Mouse (Mus musculus) CH12.LX (cell line): ENCODE data around the gene Slc2a3. TPM values are rescaled to one million over a fixed set of nuclear protein-coding genes. Genes with fewer than 3 reads are reported as not detected.

Experiments used
- DNase-seq: peaks from one replicate; pipeline ENCODE4 v3.0.0-alpha.2; 2013; ENCODE audit errors: extremely low read depth
- H3K27ac ChIP-seq: 2 replicates; pipeline ENCODE4 v1.5.1; 2012; ENCODE audit warnings: low read depth, mild to moderate bottlenecking, control low read depth, moderate library complexity; ENCODE audit not compliant: insufficient read depth
- H3K27me3 ChIP-seq: replicated peaks from 2 replicates; pipeline ENCODE3; 2012; ENCODE audit warnings: inconsistent platforms
- H3K36me3 ChIP-seq, 2 experiments: replicated peaks in 1 of 2; 2 replicates each; pipeline versions ENCODE3 to v1.6.1; 2012; ENCODE audit warnings: inconsistent platforms in 1 of 2, low read length in 1 of 2, mild to moderate bottlenecking in 1 of 2, mixed read lengths in 1 of 2, moderate library complexity in 1 of 2; ENCODE audit not compliant: control insufficient read depth in 1 of 2, insufficient read depth in 1 of 2
- H3K4me1 ChIP-seq, 2 experiments: 2 replicates each; pipeline ENCODE4 v1.6.1; 2012; ENCODE audit warnings: inconsistent platforms in 1 of 2, moderate library complexity in 1 of 2; ENCODE audit not compliant: insufficient read depth in 2 of 2, control insufficient read depth in 1 of 2
- H3K4me2 ChIP-seq: 2 replicates; pipeline ENCODE4 v1.6.1; 2012; ENCODE audit warnings: low read depth, mild to moderate bottlenecking, control low read depth; ENCODE audit not compliant: poor library complexity, insufficient read depth, severe bottlenecking
- H3K4me3 ChIP-seq, 3 experiments: fragments of 150-350 bp in 1 of 3; sonication (generic) in 1 of 3; replicated peaks in 1 of 3; 2 replicates each; pipeline versions ENCODE3 to v1.5.1; 2011 to 2012; ENCODE audit warnings: low read depth in 2 of 3, low read length in 2 of 3, mild to moderate bottlenecking in 2 of 3, moderate library complexity in 2 of 3, control low read depth in 1 of 3, improper control_type of control experiment in 1 of 3, inconsistent platforms in 1 of 3, mixed read lengths in 1 of 3; ENCODE audit not compliant: poor library complexity in 1 of 3
- H3K79me2 ChIP-seq: replicated peaks from 2 replicates; pipeline ENCODE4 v1.6.1; 2012; ENCODE audit warnings: mild to moderate bottlenecking, moderate library complexity; ENCODE audit not compliant: control insufficient read depth, poor library complexity, insufficient read depth, severe bottlenecking; ENCODE audit errors: extremely low read depth
- H3K9ac ChIP-seq: 2 replicates; pipeline ENCODE4 v1.6.1; 2012; ENCODE audit warnings: low read depth, mild to moderate bottlenecking, control low read depth, moderate library complexity; ENCODE audit not compliant: insufficient read depth
- H3K9me3 ChIP-seq: replicated peaks from 2 replicates; pipeline ENCODE3; 2012; ENCODE audit warnings: low read length, inconsistent platforms, mixed read lengths
- BHLHE40 ChIP-seq: IDR thresholded peaks from 2 replicates; pipeline ENCODE4 v1.6.1; 2011; ENCODE audit warnings: mild to moderate bottlenecking, low read depth, low read length, improper control_type of control experiment
- CHD2 ChIP-seq: IDR thresholded peaks from 2 replicates; pipeline ENCODE4 v1.6.1; 2011; ENCODE audit warnings: low read length, improper control_type of control experiment
- ELF1 ChIP-seq: IDR thresholded peaks from 2 replicates; pipeline ENCODE4 v1.6.1; 2014; ENCODE audit warnings: low read depth, mild to moderate bottlenecking, inconsistent platforms, low read length, improper control_type of control experiment
- GABPA ChIP-seq: IDR thresholded peaks from 2 replicates; pipeline ENCODE4 v1.6.1; 2012; ENCODE audit warnings: low read depth, low read length, improper control_type of control experiment, inconsistent platforms; ENCODE audit not compliant: insufficient replicate concordance
- JUN ChIP-seq: IDR thresholded peaks from 2 replicates; pipeline ENCODE4 v1.6.1; 2011; ENCODE audit warnings: low read depth, mild to moderate bottlenecking, low read length, improper control_type of control experiment, moderate library complexity; ENCODE audit not compliant: insufficient read depth
- JUND ChIP-seq: conservative IDR thresholded peaks from 2 replicates; pipeline ENCODE4 v1.6.1; 2011; ENCODE audit warnings: low read depth, low read length, improper control_type of control experiment
- KAT2A ChIP-seq: IDR thresholded peaks from 2 replicates; pipeline ENCODE4 v1.6.1; 2012; ENCODE audit warnings: low read length, improper control_type of control experiment, inconsistent platforms; ENCODE audit not compliant: insufficient replicate concordance
- MAX ChIP-seq: IDR thresholded peaks from 2 replicates; pipeline ENCODE4 v1.6.1; 2011; ENCODE audit warnings: low read length, improper control_type of control experiment
- MAZ ChIP-seq: IDR thresholded peaks from 2 replicates; pipeline ENCODE4 v1.6.1; 2012; ENCODE audit warnings: low read depth, mild to moderate bottlenecking, inconsistent platforms, low read length, improper control_type of control experiment, moderate library complexity
- MYC ChIP-seq: IDR thresholded peaks from 2 replicates; pipeline ENCODE4 v1.6.1; 2011; ENCODE audit warnings: low read depth, mild to moderate bottlenecking, improper control_type of control experiment, low read length
- NELFE ChIP-seq: IDR thresholded peaks from 2 replicates; pipeline ENCODE4 v1.6.1; 2011; ENCODE audit warnings: low read depth, low read length, improper control_type of control experiment
- NRF1 ChIP-seq: IDR thresholded peaks from 2 replicates; pipeline ENCODE4 v1.6.1; 2014; ENCODE audit warnings: low read depth, mild to moderate bottlenecking, inconsistent platforms, low read length, improper control_type of control experiment, moderate library complexity
- PAX5 ChIP-seq: IDR thresholded peaks from 2 replicates; pipeline ENCODE4 v1.6.1; 2012; ENCODE audit warnings: low read length, inconsistent platforms, mixed read lengths
- POLR2A ChIP-seq: IDR thresholded peaks from 2 replicates; pipeline ENCODE4 v1.6.1; 2011; ENCODE audit warnings: low read depth, mild to moderate bottlenecking, improper control_type of control experiment, low read length
- SIN3A ChIP-seq: IDR thresholded peaks from 2 replicates; pipeline ENCODE4 v1.6.1; 2012; ENCODE audit warnings: low read length, improper control_type of control experiment, inconsistent platforms
- SMC3 ChIP-seq: IDR thresholded peaks from 2 replicates; pipeline ENCODE4 v1.6.1; 2011; ENCODE audit warnings: low read depth, low read length, improper control_type of control experiment
- TBP ChIP-seq: conservative IDR thresholded peaks from 2 replicates; pipeline ENCODE4 v1.6.1; 2011; ENCODE audit warnings: low read depth, low read length, improper control_type of control experiment
- TCF12 ChIP-seq: IDR thresholded peaks from 2 replicates; pipeline ENCODE4 v1.6.1; 2014; ENCODE audit warnings: low read depth, mild to moderate bottlenecking, inconsistent platforms, low read length, improper control_type of control experiment
- UBTF ChIP-seq: IDR thresholded peaks from 2 replicates; pipeline ENCODE4 v1.6.1; 2012; ENCODE audit warnings: low read depth, mild to moderate bottlenecking, inconsistent platforms, low read length, improper control_type of control experiment, moderate library complexity
- USF1 ChIP-seq: IDR thresholded peaks from 2 replicates; pipeline ENCODE4 v1.6.1; 2014; ENCODE audit warnings: low read depth, mild to moderate bottlenecking, inconsistent platforms, low read length, improper control_type of control experiment
- ZMIZ1 ChIP-seq: IDR thresholded peaks from 2 replicates; pipeline ENCODE4 v1.6.1; 2012; ENCODE audit warnings: low read depth, mild to moderate bottlenecking, inconsistent platforms, low read length, improper control_type of control experiment
- ZNF384 ChIP-seq: IDR thresholded peaks from 2 replicates; pipeline ENCODE4 v1.6.1; 2012; ENCODE audit warnings: low read depth, low read length, improper control_type of control experiment, inconsistent platforms
- dilution Hi-C: fragments of 300-500 bp; cut with MboI; formaldehyde crosslinking; loops from 2 replicates; pipeline ENCODE4 v1.14.3; 2020; ENCODE audit warnings: low sequenced_read_pairs; ENCODE audit not compliant: extremely low pct_unique_long_range_greater_than_20kb, extremely low pct_ligation_motif_present
- in situ Hi-C: fragments of 300-500 bp; cut with MboI; formaldehyde crosslinking; loops from 3 replicates; pipeline ENCODE4 v1.14.3; 2019; ENCODE audit warnings: low sequenced_read_pairs, low pct_ligation_motif_present, low pct_unique_long_range_greater_than_20kb, mixed read lengths
- polyA plus RNA-seq: library from polyadenylated mRNA; unstranded; fragments of >175 nt; gene quantifications from 2 replicates; pipeline ENCODE4 v1.2.1, GENCODE M21; 2012; ENCODE audit warnings: low read depth; ENCODE audit not compliant: insufficient read length
- total RNA-seq, 2 experiments: library from RNA; depleted of rRNA; stranded (reverse); fragments of 300-350 nt in 1 of 2; fragments of >200 nt in 1 of 2; gene quantifications; 2 replicates each; pipeline ENCODE4 v1.2.3; 2012 to 2014

The Slc2a3 gene
- total and polyA plus RNA-seq, 3 experiments = 28.8 to 38.3 (median 29.7) TPM

- TF ChIP-seq TCF12 (peak; percentile 48; the same call in 1 of the 2 replicates), SIN3A (peak; percentile 78; the same call in 1 of the 2 replicates), PAX5 (no peak), ZNF384 (no peak), SMC3 (peak; percentile 73), JUN (0 out of 2 replicates have a peak, but pooled peaks have one; percentile 53), NELFE (peak; percentile 37; the same call in 1 of the 2 replicates), MAZ (no peak), ELF1 (no peak), CHD2 (no peak), POLR2A (no peak; the same call in 1 of the 2 replicates), JUND (peak; percentile 53), USF1 (no peak), UBTF (no peak), TBP (peak; percentile 66), NRF1 (no peak)
Measured at GRCm38 (mm10) chr6:122804418-122804817, 3.0 kb upstream of the Slc2a3 start (continued).

DNA sequence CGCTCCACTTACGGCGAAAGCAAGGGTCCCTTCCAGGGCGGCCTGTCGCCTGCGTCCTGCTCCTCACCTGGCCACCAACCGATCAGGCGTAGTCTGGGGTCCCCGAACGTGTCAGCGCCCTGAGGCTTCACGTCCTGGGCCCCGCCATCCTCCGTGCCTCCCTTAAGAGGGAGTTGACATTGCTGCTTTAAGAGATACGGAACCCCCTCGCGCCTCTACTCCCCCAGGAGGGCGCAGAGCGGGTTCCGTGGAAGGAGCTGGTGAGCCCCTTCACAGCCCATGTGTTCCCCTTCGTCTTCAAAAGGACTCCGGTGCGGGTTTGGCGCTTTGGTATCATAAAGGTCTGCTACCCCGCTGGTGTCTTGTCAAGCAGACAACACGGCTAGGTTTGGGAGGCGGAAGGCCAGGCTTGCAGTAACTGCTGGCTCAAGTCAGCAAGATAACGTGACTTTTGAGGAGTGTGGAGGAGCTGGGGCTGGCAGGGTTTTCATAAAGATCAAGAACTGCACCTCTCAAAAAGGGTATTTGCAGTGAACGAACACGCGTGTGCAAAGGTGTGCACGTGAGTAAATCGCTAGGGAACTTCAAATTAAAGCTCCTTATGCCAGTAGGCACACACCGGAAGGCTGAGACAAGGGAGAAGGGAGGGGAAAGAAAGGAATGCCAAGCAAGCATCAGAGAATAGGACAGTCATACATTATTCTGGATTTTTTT lies 518 bp upstream of the Slc2a3 start:
- Histone ChIP-seq H3K9ac (peak overlapping the region; percentile 39), H3K27me3 (no peaks in the 10 kb centered on the region), H3K4me1 (peaks cover 2 to 22% of the 10 kb centered on the region in 2 experiments), H3K36me3 (peaks cover 0 to 16% of the 10 kb centered on the region in 2 experiments), H3K79me2 (no peaks in the 10 kb centered on the region), H3K4me2 (peak overlapping the region; percentile 60), H3K9me3 (no peaks in the 10 kb centered on the region), H3K27ac (peak overlapping the region; percentile 66), H3K4me3 (peak overlapping the region; percentile 59 to 84 (median 76))
- TF ChIP-seq GABPA (no peak), MYC (peak; percentile 53; the same call in 1 of the 2 replicates), CHD2 (no peak), ZMIZ1 (no peak), KAT2A (no peak), UBTF (0 out of 2 replicates have a peak, but pooled peaks have one; percentile 67), BHLHE40 (peak; percentile 90), MAX (0 out of 2 replicates have a peak, but pooled peaks have one; percentile 10)
- in situ Hi-C loops (no loop called here), dilution Hi-C loops (no loop called here)
- DNase-seq = peak; percentile 57
